Mouse (Mus musculus): ENCODE data around the gene Snx18. TPM values are rescaled to one million over a fixed set of nuclear protein-coding genes. Genes with fewer than 3 reads are reported as not detected.

Snx18 gene
- polyA plus RNA-seq, 1 experiment from 2014 or later, result 15.6 TPM

GRCm38 (mm10) chr13:113602882-113603342 is 15.5 kb downstream of the Snx18 start:
- Histone ChIP-seq H3K9ac (ENCODE audit: low read length) (0 out of 2 replicates have a peak overlapping the region, but pooled peaks have one; percentile 5), H3K36me3 (ENCODE audit: control insufficient read depth, insufficient read depth, low read length) (no peaks in the 10 kb centered on the region), H3K4me1 (replicated peaks; ENCODE audit: control insufficient read depth, insufficient read depth) (peaks cover 4% of the 10 kb centered on the region; the same call in 1 of the 2 replicates), H3K27me3 (ENCODE audit: control insufficient read depth, insufficient read depth, low read length) (no peaks in the 10 kb centered on the region), H3K27ac (replicated peaks) (peak overlapping the region; percentile 81), H3K4me3 (ENCODE audit: low read depth, low read length) (peak overlapping the region; percentile 6; the same call in 1 of the 2 replicates), H3K9me3 (ENCODE audit: control insufficient read depth, low read length) (no peaks in the 10 kb centered on the region), H3K4me2 (replicated peaks; ENCODE audit: low read depth) (peak overlapping the region; percentile 41; the same call in 1 of the 2 replicates)
- TF ChIP-seq CTCF (IDR thresholded peaks at IDR 0.05; ENCODE audit: low read depth) (no peak), EP300 (optimal IDR thresholded peaks at IDR 0.05) (no peak)
- DNase-seq (ENCODE audit: low spot score), result peak; percentile 80
- 57% methylated on average over 17 of the region's 17 CpGs for WGBS
- ATAC-seq (ENCODE audit: low FRiP score, low TSS enrichment), result peak; percentile 89

GRCm38 (mm10) chr13:113601831-113602604 is 16.3 kb downstream of the Snx18 start:
- no peak for DNase-seq (ENCODE audit: low spot score)
- Histone ChIP-seq H3K4me3 (ENCODE audit: low read depth, low read length) (no peak overlapping the region), H3K9ac (ENCODE audit: low read length) (no peak overlapping the region), H3K36me3 (ENCODE audit: control insufficient read depth, insufficient read depth, low read length) (no peaks in the 10 kb centered on the region), H3K27me3 (ENCODE audit: control insufficient read depth, insufficient read depth, low read length) (no peaks in the 10 kb centered on the region), H3K9me3 (ENCODE audit: control insufficient read depth, low read length) (no peaks in the 10 kb centered on the region), H3K27ac (replicated peaks) (0 out of 2 replicates have a peak overlapping the region, but pooled peaks have one; percentile 1), H3K4me2 (replicated peaks; ENCODE audit: low read depth) (no peak overlapping the region), H3K4me1 (replicated peaks; ENCODE audit: control insufficient read depth, insufficient read depth) (peaks cover 6% of the 10 kb centered on the region)
- TF ChIP-seq CTCF (IDR thresholded peaks at IDR 0.05; ENCODE audit: low read depth) (no peak), EP300 (optimal IDR thresholded peaks at IDR 0.05) (no peak)
- 72% methylated on average over 12 of the region's 12 CpGs for WGBS
- no peak for ATAC-seq (ENCODE audit: low FRiP score, low TSS enrichment)

GRCm38 (mm10) chr13:113600531-113601463 is 17.6 kb downstream of the Snx18 start:
- no peak for TF ChIP-seq CTCF (IDR thresholded peaks at IDR 0.05; ENCODE audit: low read depth)
- TF ChIP-seq EP300 (optimal IDR thresholded peaks at IDR 0.05), result no peak
- DNase-seq (ENCODE audit: low spot score) (no peak), ATAC-seq (ENCODE audit: low FRiP score, low TSS enrichment) (no peak)
- Histone ChIP-seq H3K27ac (replicated peaks) (no peak overlapping the region; the same call in 1 of the 2 replicates), H3K9ac (ENCODE audit: low read length) (no peak overlapping the region), H3K4me2 (replicated peaks; ENCODE audit: low read depth) (no peak overlapping the region), H3K9me3 (ENCODE audit: control insufficient read depth, low read length) (no peaks in the 10 kb centered on the region), H3K4me1 (replicated peaks; ENCODE audit: control insufficient read depth, insufficient read depth) (peaks cover 6% of the 10 kb centered on the region), H3K4me3 (ENCODE audit: low read depth, low read length) (no peak overlapping the region), H3K27me3 (ENCODE audit: control insufficient read depth, insufficient read depth, low read length) (no peaks in the 10 kb centered on the region), H3K36me3 (ENCODE audit: control insufficient read depth, insufficient read depth, low read length) (no peaks in the 10 kb centered on the region)
- 81% methylated on average over 18 of the region's 18 CpGs for WGBS

- Histone ChIP-seq H3K9ac (ENCODE audit: low read length) (no peak overlapping the region), H3K27ac (replicated peaks) (no peak overlapping the region), H3K4me2 (replicated peaks; ENCODE audit: low read depth) (no peak overlapping the region), H3K4me3 (ENCODE audit: low read depth, low read length) (no peak overlapping the region), H3K4me1 (replicated peaks; ENCODE audit: control insufficient read depth, insufficient read depth) (peaks cover 6% of the 10 kb centered on the region), H3K36me3 (ENCODE audit: control insufficient read depth, insufficient read depth, low read length) (no peaks in the 10 kb centered on the region), H3K27me3 (ENCODE audit: control insufficient read depth, insufficient read depth, low read length) (no peaks in the 10 kb centered on the region), H3K9me3 (ENCODE audit: control insufficient read depth, low read length) (no peaks in the 10 kb centered on the region)
- TF ChIP-seq EP300 (optimal IDR thresholded peaks at IDR 0.05) (no peak), CTCF (IDR thresholded peaks at IDR 0.05; ENCODE audit: low read depth) (no peak)
- 84% methylated on average over 22 of the region's 22 CpGs for WGBS
- ATAC-seq (ENCODE audit: low FRiP score, low TSS enrichment) (no peak), DNase-seq (ENCODE audit: low spot score) (no peak)
These were observed 18.4 kb downstream of the Snx18 start for GRCm38 (mm10) chr13:113599701-113600530.

- 72% methylated on average over 10 of the region's 10 CpGs for WGBS
- Histone ChIP-seq H3K9me3 (ENCODE audit: control insufficient read depth, low read length) (no peaks in the 10 kb centered on the region), H3K4me1 (replicated peaks; ENCODE audit: control insufficient read depth, insufficient read depth) (peaks cover 6% of the 10 kb centered on the region), H3K36me3 (ENCODE audit: control insufficient read depth, insufficient read depth, low read length) (peaks cover 3% of the 10 kb centered on the region; the same call in 1 of the 2 replicates), H3K27me3 (ENCODE audit: control insufficient read depth, insufficient read depth, low read length) (no peaks in the 10 kb centered on the region), H3K4me2 (replicated peaks; ENCODE audit: low read depth) (no peak overlapping the region), H3K4me3 (ENCODE audit: low read depth, low read length) (no peak overlapping the region), H3K27ac (replicated peaks) (no peak overlapping the region), H3K9ac (ENCODE audit: low read length) (no peak overlapping the region)
- ATAC-seq (ENCODE audit: low FRiP score, low TSS enrichment), result no peak
- no peak for DNase-seq (ENCODE audit: low spot score)
- no peak for TF ChIP-seq EP300 (optimal IDR thresholded peaks at IDR 0.05)
- TF ChIP-seq CTCF (IDR thresholded peaks at IDR 0.05; ENCODE audit: low read depth), result no peak
These were observed 20.7 kb downstream of the Snx18 start for GRCm38 (mm10) chr13:113597616-113598015.

Data from stomach, postnatal 0 days (tissue).